Mouse (Mus musculus) mature B cell (primary cell): Measurements from ENCODE around the gene 4933427D14Rik.

Source experiments
- in situ Hi-C: fragments of 300-500 bp; cut with MboI; formaldehyde crosslinking; loops from 2 replicates; pipeline ENCODE4 v1.14.3; 2019

Gene 4933427D14Rik

GRCm38 (mm10) chr11:72140198-72140597 is 67.1 kb downstream of the 4933427D14Rik start:
- in situ Hi-C loops, result no loop called here

GRCm38 (mm10) chr11:72136231-72136982 is 70.9 kb downstream of the 4933427D14Rik start:
- in situ Hi-C loops, result no loop called here

- in situ Hi-C loops, result no loop called here
Observed at GRCm38 (mm10) chr11:72135383-72136158, 71.7 kb downstream of the 4933427D14Rik start, which contains the start of gene Pitpnm3. Gene Pitpnm3 (minus strand): TSS chr11:72135778.

- in situ Hi-C loops, result no loop called here
Observed at GRCm38 (mm10) chr11:72134536-72135382, 72.5 kb downstream of the 4933427D14Rik start.

GRCm38 (mm10) chr11:72133075-72133474 is 74.2 kb downstream of the 4933427D14Rik start:
- in situ Hi-C loops, result no loop called here

- in situ Hi-C loops, result no loop called here
Observed at GRCm38 (mm10) chr11:72132266-72132665, 75.0 kb downstream of the 4933427D14Rik start.

GRCm38 (mm10) chr11:72131697-72132096 is 75.6 kb downstream of the 4933427D14Rik start:
- in situ Hi-C loops, result no loop called here

- in situ Hi-C loops, result no loop called here
Observed at GRCm38 (mm10) chr11:72130905-72131304, 76.4 kb downstream of the 4933427D14Rik start.

- in situ Hi-C loops, result no loop called here
Observed at GRCm38 (mm10) chr11:72130472-72130871, 76.8 kb downstream of the 4933427D14Rik start.

- in situ Hi-C loops, result no loop called here
Observed at GRCm38 (mm10) chr11:72130021-72130420, 77.2 kb downstream of the 4933427D14Rik start.

- in situ Hi-C loops, result no loop called here
Observed at GRCm38 (mm10) chr11:72129032-72129894, 78.0 kb downstream of the 4933427D14Rik start.

- in situ Hi-C loops, result no loop called here
Observed at GRCm38 (mm10) chr11:72127450-72128189, 79.6 kb downstream of the 4933427D14Rik start.

GRCm38 (mm10) chr11:72125781-72126180 is 81.5 kb downstream of the 4933427D14Rik start:
- in situ Hi-C loops, result no loop called here

GRCm38 (mm10) chr11:72123531-72123930 is 83.7 kb downstream of the 4933427D14Rik start:
- in situ Hi-C loops, result no loop called here

- in situ Hi-C loops, result no loop called here
Observed at GRCm38 (mm10) chr11:72120354-72120753, 86.9 kb downstream of the 4933427D14Rik start.

GRCm38 (mm10) chr11:72118630-72119029 is 88.6 kb downstream of the 4933427D14Rik start:
- in situ Hi-C loops, result no loop called here

GRCm38 (mm10) chr11:72113296-72113695 is 94.0 kb downstream of the 4933427D14Rik start:
- in situ Hi-C loops, result no loop called here

- in situ Hi-C loops, result no loop called here
Observed at GRCm38 (mm10) chr11:72110726-72111125, 96.5 kb downstream of the 4933427D14Rik start.

GRCm38 (mm10) chr11:72104223-72104622 is 103.0 kb downstream of the 4933427D14Rik start:
- in situ Hi-C loops, result no loop called here
